Mouse (Mus musculus): ENCODE data around the gene Med27. TPM values are rescaled to one million over a fixed set of nuclear protein-coding genes. Genes with fewer than 3 reads are reported as not detected.

The Med27 gene
- total and polyA plus RNA-seq, 3 experiments = 32.1 to 36.2 (median 33.6) TPM

DNA sequence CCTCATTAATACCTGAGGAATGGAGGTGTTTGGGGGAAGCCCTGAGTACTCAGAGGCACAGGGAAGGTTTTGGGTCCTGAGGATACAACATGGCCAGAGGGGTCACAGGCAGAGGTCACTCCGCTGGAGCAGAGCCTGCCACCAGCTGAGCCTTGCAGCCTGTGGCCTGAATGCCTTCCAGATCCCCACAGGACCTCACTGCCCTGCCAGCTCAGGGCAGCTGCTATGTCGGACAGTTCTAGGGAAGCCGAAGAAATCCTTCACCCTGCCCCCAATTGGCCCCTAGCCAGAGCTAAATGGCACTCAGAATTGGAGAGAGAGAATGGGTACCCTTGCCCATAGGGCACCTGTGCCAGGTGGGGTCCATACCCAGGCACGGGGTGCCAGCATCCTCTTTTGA lies 214.8 kb downstream of the Med27 start:
- dilution Hi-C loops (cut with MboI; ENCODE audit: extremely low pct_ligation_motif_present, extremely low pct_unique_long_range_greater_than_20kb, low sequenced_read_pairs) = no loop called here
- H3K9me3 ChIP-seq (replicated peaks; ENCODE audit: low read length) = peaks cover 15% of the 10 kb centered on the region
- H3K79me2 ChIP-seq (replicated peaks; ENCODE audit: control insufficient read depth, extremely low read depth, insufficient read depth, poor library complexity, severe bottlenecking) = no peaks in the 10 kb centered on the region
- no peak for DNase-seq (ENCODE audit: extremely low read depth)
- H3K4me1 ChIP-seq (ENCODE audit: control insufficient read depth in 1 of 2, insufficient read depth in 2 of 2) = peaks cover 2 to 3% of the 10 kb centered on the region in 2 experiments; a peak in 2 of 4 replicates
- no peak overlapping the region for H3K27ac ChIP-seq (ENCODE audit: insufficient read depth, low read depth)
- no peak overlapping the region for H3K4me3 ChIP-seq (replicated peaks in 1 of 3; ENCODE audit: low read depth in 2 of 3, low read length in 2 of 3, poor library complexity in 1 of 3)
- no peak overlapping the region for H3K9ac ChIP-seq (ENCODE audit: insufficient read depth, low read depth)
- no peak overlapping the region for H3K4me2 ChIP-seq (ENCODE audit: insufficient read depth, low read depth, poor library complexity, severe bottlenecking)
- in situ Hi-C loops (cut with MboI; ENCODE audit: low pct_ligation_motif_present, low pct_unique_long_range_greater_than_20kb, low sequenced_read_pairs) = no loop called here
- H3K36me3 ChIP-seq (replicated peaks in 1 of 2; ENCODE audit: control insufficient read depth in 1 of 2, insufficient read depth in 1 of 2, low read length in 1 of 2) = no peaks in the 10 kb centered on the region
- TF ChIP-seq KAT2A (IDR thresholded peaks at IDR 0.05; ENCODE audit: insufficient replicate concordance, low read length) (no peak), RAD21 (IDR thresholded peaks at IDR 0.05; ENCODE audit: low read depth, low read length) (no peak)
- peaks cover 56% of the 10 kb centered on the region for H3K27me3 ChIP-seq (replicated peaks)

DNA sequence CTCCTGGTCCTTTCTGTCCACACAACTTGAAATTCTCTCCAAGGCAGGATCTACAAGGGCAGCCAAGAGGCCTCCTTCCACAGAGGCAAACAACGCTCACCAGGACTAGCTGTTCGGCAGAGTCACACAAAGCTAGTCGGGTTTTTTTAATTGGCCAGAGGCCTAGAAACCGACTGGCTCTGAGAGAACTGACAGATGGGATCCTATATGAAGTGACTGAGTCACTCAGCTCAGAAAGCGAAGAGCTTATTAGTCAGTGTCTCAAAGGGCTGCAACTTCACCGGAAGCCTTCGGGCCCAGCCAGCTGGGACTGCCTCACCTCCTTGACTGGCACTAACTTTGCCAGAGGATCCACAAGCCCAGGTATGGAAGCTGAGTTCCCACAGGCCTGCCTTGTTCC lies 217.4 kb downstream of the Med27 start:
- no peak overlapping the region for H3K9ac ChIP-seq (ENCODE audit: insufficient read depth, low read depth)
- no peak overlapping the region for H3K4me3 ChIP-seq (replicated peaks in 1 of 3; ENCODE audit: low read depth in 2 of 3, low read length in 2 of 3, poor library complexity in 1 of 3)
- no peak for DNase-seq (ENCODE audit: extremely low read depth)
- dilution Hi-C loops (cut with MboI; ENCODE audit: extremely low pct_ligation_motif_present, extremely low pct_unique_long_range_greater_than_20kb, low sequenced_read_pairs) (no loop called here), in situ Hi-C loops (cut with MboI; ENCODE audit: low pct_ligation_motif_present, low pct_unique_long_range_greater_than_20kb, low sequenced_read_pairs) (no loop called here)
- peaks cover 2 to 3% of the 10 kb centered on the region in 2 experiments; a peak in 2 of 4 replicates for H3K4me1 ChIP-seq (ENCODE audit: control insufficient read depth in 1 of 2, insufficient read depth in 2 of 2)
- H3K27ac ChIP-seq (ENCODE audit: insufficient read depth, low read depth) = no peak overlapping the region
- TF ChIP-seq NELFE (IDR thresholded peaks at IDR 0.05; ENCODE audit: low read depth, low read length) = no peak
- TF ChIP-seq ZKSCAN1 (IDR thresholded peaks at IDR 0.05; ENCODE audit: borderline replicate concordance, low read depth, low read length) = no peak
- TF ChIP-seq GABPA (IDR thresholded peaks at IDR 0.05; ENCODE audit: insufficient replicate concordance, low read depth, low read length) = no peak
- TF ChIP-seq POLR2AphosphoS2 (IDR thresholded peaks at IDR 0.05; ENCODE audit: low read depth, low read length) = no peak
- TF ChIP-seq E2F4 (IDR thresholded peaks at IDR 0.05; ENCODE audit: insufficient replicate concordance, low read depth, low read length) = no peak
- no peak for TF ChIP-seq JUND (conservative IDR thresholded peaks at IDR 0.05; ENCODE audit: low read depth, low read length)
- no peak for TF ChIP-seq UBTF (IDR thresholded peaks at IDR 0.05; ENCODE audit: low read depth, low read length)
- TF ChIP-seq ZC3H11A (IDR thresholded peaks at IDR 0.05; ENCODE audit: low read depth, low read length) = no peak
- no peak for TF ChIP-seq IRF4 (IDR thresholded peaks at IDR 0.05; ENCODE audit: low read depth, low read length)
- TF ChIP-seq HCFC1 (IDR thresholded peaks at IDR 0.05; ENCODE audit: low read depth, low read length) = no peak
- TF ChIP-seq MXI1 (IDR thresholded peaks at IDR 0.05; ENCODE audit: low read depth, low read length) = no peak
- TF ChIP-seq USF1 (IDR thresholded peaks at IDR 0.05; ENCODE audit: low read depth, low read length) = no peak
- TF ChIP-seq BHLHE40 (IDR thresholded peaks at IDR 0.05; ENCODE audit: low read depth, low read length) = no peak
- no peak for TF ChIP-seq MYC (IDR thresholded peaks at IDR 0.05; ENCODE audit: low read depth, low read length)
- no peak for TF ChIP-seq CHD2 (IDR thresholded peaks at IDR 0.05; ENCODE audit: low read length)
- TF ChIP-seq ELF1 (IDR thresholded peaks at IDR 0.05; ENCODE audit: low read depth, low read length) = no peak
- TF ChIP-seq RCOR1 (conservative IDR thresholded peaks at IDR 0.05; ENCODE audit: low read depth, low read length) = no peak
- no peak for TF ChIP-seq JUN (IDR thresholded peaks at IDR 0.05; ENCODE audit: insufficient read depth, low read depth, low read length)
- no peak for TF ChIP-seq CTCF (conservative IDR thresholded peaks at IDR 0.05 in 1 of 2, IDR thresholded peaks at IDR 0.05 in 1 of 2; ENCODE audit: low read depth in 2 of 2, low read length in 2 of 2)
- H3K9me3 ChIP-seq (replicated peaks; ENCODE audit: low read length) = peaks cover 26% of the 10 kb centered on the region
- peaks cover 70% of the 10 kb centered on the region for H3K27me3 ChIP-seq (replicated peaks)
- H3K4me2 ChIP-seq (ENCODE audit: insufficient read depth, low read depth, poor library complexity, severe bottlenecking) = no peak overlapping the region
- no peaks in the 10 kb centered on the region for H3K36me3 ChIP-seq (replicated peaks in 1 of 2; ENCODE audit: control insufficient read depth in 1 of 2, insufficient read depth in 1 of 2, low read length in 1 of 2)
- no peaks in the 10 kb centered on the region for H3K79me2 ChIP-seq (replicated peaks; ENCODE audit: control insufficient read depth, extremely low read depth, insufficient read depth, poor library complexity, severe bottlenecking)

All from CH12.LX (cell line).